In genomic region chr11:59661601-59662248, GRCm38 (mm10) we compare ENCODE assay signal across 8 mouse cellular contexts. TPM values are rescaled to one million over a fixed set of nuclear protein-coding genes. Genes with fewer than 3 reads are reported as not detected.
DNase-seq lines count a peak whose midpoint lies in the region; ATAC-seq and TF ChIP-seq lines count a peak whose summit lies in the region.

No protein-coding gene starts in this region.

- H3K27me3 ChIP-seq in thymus, adult 2 months (ENCODE audit: control insufficient read depth, insufficient read depth, low read length) = no peaks in the 10 kb centered on the region
- no peaks in the 10 kb centered on the region; the same call in 1 of the 2 replicates for H3K27me3 ChIP-seq in hindbrain, embryonic 12.5 days
- peaks cover 20% of the 10 kb centered on the region for H3K27me3 ChIP-seq in liver, embryonic 15.5 days
- H3K27me3 ChIP-seq in stomach, postnatal 0 days (ENCODE audit: control insufficient read depth, insufficient read depth, low read length) = no peaks in the 10 kb centered on the region

- H3K36me3 ChIP-seq in thymus, adult 2 months (ENCODE audit: control insufficient read depth, insufficient read depth, low read length) = no peaks in the 10 kb centered on the region
- H3K36me3 ChIP-seq in hindbrain, embryonic 12.5 days = no peaks in the 10 kb centered on the region
- H3K36me3 ChIP-seq in liver, embryonic 15.5 days (replicated peaks) = no peaks in the 10 kb centered on the region
- H3K36me3 ChIP-seq in stomach, postnatal 0 days (ENCODE audit: control insufficient read depth, insufficient read depth, low read length) = no peaks in the 10 kb centered on the region

- H3K4me1 ChIP-seq in thymus, adult 2 months (replicated peaks; ENCODE audit: control insufficient read depth, insufficient read depth, low read length) = peaks cover 21% of the 10 kb centered on the region
- peaks cover 33% of the 10 kb centered on the region for H3K4me1 ChIP-seq in hindbrain, embryonic 12.5 days
- peaks cover 51% of the 10 kb centered on the region for H3K4me1 ChIP-seq in liver, embryonic 15.5 days (replicated peaks)
- peaks cover 7% of the 10 kb centered on the region for H3K4me1 ChIP-seq in stomach, postnatal 0 days (replicated peaks; ENCODE audit: control insufficient read depth, insufficient read depth)

- TF ChIP-seq EP300 in stomach, postnatal 0 days (optimal IDR thresholded peaks at IDR 0.05) = no peak

- peak overlapping the region; percentile 64 for H3K4me3 ChIP-seq in thymus, adult 2 months (ENCODE audit: control insufficient read depth, insufficient read depth, low read length)
- peak overlapping the region; percentile 68 for H3K4me3 ChIP-seq in hindbrain, embryonic 12.5 days
- H3K4me3 ChIP-seq in liver, embryonic 15.5 days (replicated peaks) = peak overlapping the region; percentile 74
- H3K4me3 ChIP-seq in stomach, postnatal 0 days (ENCODE audit: low read depth, low read length) = peak overlapping the region; percentile 74

- no peak overlapping the region for H3K27ac ChIP-seq in thymus, adult 2 months (ENCODE audit: control insufficient read depth, insufficient read depth, low read length)
- H3K27ac ChIP-seq in hindbrain, embryonic 12.5 days = peak overlapping the region; percentile 90
- peak overlapping the region; percentile 92 for H3K27ac ChIP-seq in liver, embryonic 15.5 days (replicated peaks)
- peak overlapping the region; percentile 98 for H3K27ac ChIP-seq in stomach, postnatal 0 days (replicated peaks)

- 18% methylated on average over 28 of the region's 28 CpGs for WGBS in thymus, adult 2 months
- 1% methylated on average over 28 of the region's 28 CpGs for WGBS in hindbrain, embryonic 12.5 days
- 9% methylated on average over 28 of the region's 28 CpGs for WGBS in liver, embryonic 15.5 days (ENCODE audit: insufficient replicate concordance)
- WGBS in stomach, postnatal 0 days = 3% methylated on average over 27 of the region's 28 CpGs

- peak overlapping the region; percentile 62 for H3K4me2 ChIP-seq in hindbrain, embryonic 12.5 days (replicated peaks)
- peak overlapping the region; percentile 91 for H3K4me2 ChIP-seq in liver, embryonic 15.5 days
- peak overlapping the region; percentile 64 for H3K4me2 ChIP-seq in stomach, postnatal 0 days (replicated peaks; ENCODE audit: low read depth)

- ATAC-seq in hindbrain, embryonic 12.5 days (ENCODE audit: low FRiP score) = peak; percentile 36
- ATAC-seq in liver, embryonic 15.5 days (ENCODE audit: insufficient read depth) = no peak
- ATAC-seq in stomach, postnatal 0 days (ENCODE audit: low FRiP score, low TSS enrichment) = no peak

- H3K9ac ChIP-seq in hindbrain, embryonic 12.5 days = peak overlapping the region; percentile 92
- peak overlapping the region; percentile 76 for H3K9ac ChIP-seq in liver, embryonic 15.5 days
- peak overlapping the region; percentile 93 for H3K9ac ChIP-seq in stomach, postnatal 0 days (ENCODE audit: low read length)

- DNase-seq in adrenal gland, postnatal 14 days = peak; percentile 48
- DNase-seq in adrenal gland, adult 8-10 months = no peak
- DNase-seq in thymus, adult 2 months = no peak
- no peak for DNase-seq in thymus, postnatal 25 days
- peak; percentile 38 for DNase-seq in stomach, postnatal 0 days (ENCODE audit: low spot score)
- no peak for DNase-seq in spleen, postnatal 4 days (ENCODE audit: low spot score in 2 of 2)

- TF ChIP-seq CTCF in thymus, adult 2 months (IDR thresholded peaks at IDR 0.05; ENCODE audit: borderline replicate concordance, control insufficient read depth, extremely low read depth, insufficient read depth, low read length, poor library complexity) = no peak
- no peak for TF ChIP-seq CTCF in stomach, postnatal 0 days (IDR thresholded peaks at IDR 0.05; ENCODE audit: low read depth)

- no peak for TF ChIP-seq POLR2A in thymus, adult 2 months (IDR thresholded peaks at IDR 0.05; ENCODE audit: control insufficient read depth, extremely low read depth, insufficient read depth, low read length, poor library complexity)

- no peaks in the 10 kb centered on the region for H3K9me3 ChIP-seq in hindbrain, embryonic 12.5 days (replicated peaks)
- no peaks in the 10 kb centered on the region for H3K9me3 ChIP-seq in liver, embryonic 15.5 days (replicated peaks)
- no peaks in the 10 kb centered on the region for H3K9me3 ChIP-seq in stomach, postnatal 0 days (ENCODE audit: control insufficient read depth, low read length)

RNA-seq across cellular contexts. Expression of gene Mprip, which starts 0.6 kb away (rescaled TPM):
- total RNA-seq in adrenal gland, postnatal 14 days (2021) = 226 TPM in 2 replicates
- total RNA-seq in adrenal gland, adult 8-10 months (2022) = 100 to 1,000 TPM; 180 to 290 (median 232) TPM
- polyA plus RNA-seq in thymus, adult 2 months (2012; rRNA removed) = 172 and 221 TPM in 2 replicates
- 104 and 113 TPM in 2 replicates for polyA plus RNA-seq in hindbrain, embryonic 12.5 days (2016; fragmentation: Nextera tagmentation; extraction: Ambion mirVana)
- 14.4 and 17.3 TPM in 2 replicates for polyA plus RNA-seq in liver, embryonic 15.5 days (2015; fragmentation: Nextera tagmentation; extraction: Ambion mirVana)
- 51.1 and 56.8 TPM in 2 replicates for polyA plus RNA-seq in stomach, postnatal 0 days (2015; fragmentation: Nextera tagmentation; extraction: Ambion mirVana)

Comparison
In these comparisons a context has a peak if more than half of its experiments do, and no peak if none do; other contexts are left out.
1. DNase-seq: peak in adrenal gland, postnatal 14 days (single experiment) and stomach, postnatal 0 days (single experiment); none in adrenal gland, adult 8-10 months (single experiment), thymus, adult 2 months (single experiment), thymus, postnatal 25 days (single experiment) and spleen, postnatal 4 days (0 of 2).
2. Peak in every context shown above with its lines, with median percentiles within 50 percentile points of each other: H3K4me3 ChIP-seq, H3K4me2 ChIP-seq and H3K9ac ChIP-seq.